Mouse (Mus musculus): ENCODE measurements around the gene Cdc14a.

Gene Cdc14a

GRCm38 (mm10) chr3:116284735-116285134 lies 139.1 kb downstream of the Cdc14a start:
- H3K9me3 ChIP-seq (ENCODE audit: low read length), result no peaks in the 10 kb centered on the region
- no peaks in the 10 kb centered on the region for H3K27me3 ChIP-seq (ENCODE audit: insufficient read depth, low read length)
- H3K36me3 ChIP-seq (ENCODE audit: insufficient read depth, low read length), result no peaks in the 10 kb centered on the region
- no peak overlapping the region for H3K4me3 ChIP-seq (replicated peaks; ENCODE audit: low read length)
- TF ChIP-seq CTCF (conservative IDR thresholded peaks at IDR 0.05; ENCODE audit: low read length) (no peak), NANOG (IDR thresholded peaks at IDR 0.05; ENCODE audit: borderline replicate concordance, low read length) (no peak), POU5F1 (IDR thresholded peaks at IDR 0.05; ENCODE audit: borderline replicate concordance, low read length) (no peak)
- H3K4me1 ChIP-seq (replicated peaks; ENCODE audit: low read depth, low read length), result peaks cover 34% of the 10 kb centered on the region

GRCm38 (mm10) chr3:116283996-116284395 lies 139.8 kb downstream of the Cdc14a start:
- TF ChIP-seq NANOG (IDR thresholded peaks at IDR 0.05; ENCODE audit: borderline replicate concordance, low read length) (peak; percentile 34; the same call in 1 of the 2 replicates), CTCF (conservative IDR thresholded peaks at IDR 0.05; ENCODE audit: low read length) (no peak)
- H3K27me3 ChIP-seq (ENCODE audit: insufficient read depth, low read length), result no peaks in the 10 kb centered on the region
- H3K9me3 ChIP-seq (ENCODE audit: low read length), result no peaks in the 10 kb centered on the region
- peaks cover 34% of the 10 kb centered on the region for H3K4me1 ChIP-seq (replicated peaks; ENCODE audit: low read depth, low read length)
- no peak overlapping the region for H3K4me3 ChIP-seq (replicated peaks; ENCODE audit: low read length)
- no peaks in the 10 kb centered on the region for H3K36me3 ChIP-seq (ENCODE audit: insufficient read depth, low read length)

DNA sequence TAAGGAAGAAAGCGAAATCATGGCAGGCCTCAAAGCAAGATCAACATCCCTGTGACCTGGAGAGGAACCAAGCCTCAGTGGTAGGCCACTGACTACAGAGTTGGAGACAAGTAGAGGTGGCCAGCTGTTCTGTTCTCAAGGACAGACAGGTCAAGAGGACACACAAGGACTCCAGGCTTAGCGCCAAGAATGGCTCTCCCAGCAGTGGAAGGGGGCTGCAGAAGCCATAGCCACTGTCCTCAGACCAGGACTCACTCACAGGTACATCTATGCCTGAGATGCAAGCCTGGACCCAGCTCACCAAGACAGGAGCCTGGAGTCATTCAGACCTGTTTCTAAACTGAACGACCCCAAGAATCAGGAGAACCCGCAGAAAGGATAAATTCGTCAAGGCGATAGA lies 142.2 kb downstream of the Cdc14a start:
- no peaks in the 10 kb centered on the region for H3K9me3 ChIP-seq (ENCODE audit: low read length)
- TF ChIP-seq CTCF (conservative IDR thresholded peaks at IDR 0.05; ENCODE audit: low read length) (no peak), NANOG (IDR thresholded peaks at IDR 0.05; ENCODE audit: borderline replicate concordance, low read length) (no peak), POU5F1 (IDR thresholded peaks at IDR 0.05; ENCODE audit: borderline replicate concordance, low read length) (no peak)

GRCm38 (mm10) chr3:116277146-116277545 lies 146.7 kb downstream of the Cdc14a start:
- H3K9me3 ChIP-seq (ENCODE audit: low read length), result no peaks in the 10 kb centered on the region
- H3K27me3 ChIP-seq (ENCODE audit: insufficient read depth, low read length), result no peaks in the 10 kb centered on the region
- peaks cover 10% of the 10 kb centered on the region for H3K4me1 ChIP-seq (replicated peaks; ENCODE audit: low read depth, low read length)
- no peak for TF ChIP-seq NANOG (IDR thresholded peaks at IDR 0.05; ENCODE audit: borderline replicate concordance, low read length)
- TF ChIP-seq POU5F1 (IDR thresholded peaks at IDR 0.05; ENCODE audit: borderline replicate concordance, low read length), result no peak
- TF ChIP-seq CTCF (conservative IDR thresholded peaks at IDR 0.05; ENCODE audit: low read length), result no peak
- H3K4me3 ChIP-seq (replicated peaks; ENCODE audit: low read length), result no peak overlapping the region
- no peaks in the 10 kb centered on the region for H3K36me3 ChIP-seq (ENCODE audit: insufficient read depth, low read length)

More for the DNA sequence above, 142.2 kb downstream of the Cdc14a start:
- H3K27me3 ChIP-seq (ENCODE audit: insufficient read depth, low read length), result no peaks in the 10 kb centered on the region
- no peak overlapping the region for H3K4me3 ChIP-seq (replicated peaks; ENCODE audit: low read length)
- H3K4me1 ChIP-seq (replicated peaks; ENCODE audit: low read depth, low read length), result peaks cover 34% of the 10 kb centered on the region
- H3K36me3 ChIP-seq (ENCODE audit: insufficient read depth, low read length), result no peaks in the 10 kb centered on the region

DNA sequence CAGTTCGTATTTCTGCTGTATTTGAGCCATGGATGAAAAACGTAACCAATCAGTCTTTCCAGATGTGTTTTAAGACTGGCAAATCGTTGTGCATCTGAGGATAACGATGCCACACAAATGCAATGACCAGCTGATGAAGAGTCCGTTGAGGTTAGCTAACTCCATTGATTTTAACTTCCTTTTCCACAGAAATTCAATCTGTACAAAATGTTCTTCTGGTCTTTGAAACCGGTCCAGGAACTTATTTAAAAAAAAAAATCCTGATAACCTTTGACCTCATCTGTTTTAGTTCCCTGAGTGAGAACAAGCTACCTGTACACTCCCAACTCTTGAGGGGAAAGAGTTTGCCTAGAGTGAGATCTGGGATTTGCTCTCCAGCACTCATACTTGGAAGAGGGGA lies 152.2 kb downstream of the Cdc14a start:
- H3K4me3 ChIP-seq (replicated peaks; ENCODE audit: low read length), result no peak overlapping the region
- H3K4me1 ChIP-seq (replicated peaks; ENCODE audit: low read depth, low read length), result 0 out of 2 replicates have a peak, but pooled peaks cover 2% of the 10 kb centered on the region
- no peaks in the 10 kb centered on the region for H3K9me3 ChIP-seq (ENCODE audit: low read length)
- H3K27me3 ChIP-seq (ENCODE audit: insufficient read depth, low read length), result no peaks in the 10 kb centered on the region
- no peaks in the 10 kb centered on the region for H3K36me3 ChIP-seq (ENCODE audit: insufficient read depth, low read length)
- TF ChIP-seq NANOG (IDR thresholded peaks at IDR 0.05; ENCODE audit: borderline replicate concordance, low read length), result no peak
- TF ChIP-seq POU5F1 (IDR thresholded peaks at IDR 0.05; ENCODE audit: borderline replicate concordance, low read length), result no peak
- no peak for TF ChIP-seq CTCF (conservative IDR thresholded peaks at IDR 0.05; ENCODE audit: low read length)

DNA sequence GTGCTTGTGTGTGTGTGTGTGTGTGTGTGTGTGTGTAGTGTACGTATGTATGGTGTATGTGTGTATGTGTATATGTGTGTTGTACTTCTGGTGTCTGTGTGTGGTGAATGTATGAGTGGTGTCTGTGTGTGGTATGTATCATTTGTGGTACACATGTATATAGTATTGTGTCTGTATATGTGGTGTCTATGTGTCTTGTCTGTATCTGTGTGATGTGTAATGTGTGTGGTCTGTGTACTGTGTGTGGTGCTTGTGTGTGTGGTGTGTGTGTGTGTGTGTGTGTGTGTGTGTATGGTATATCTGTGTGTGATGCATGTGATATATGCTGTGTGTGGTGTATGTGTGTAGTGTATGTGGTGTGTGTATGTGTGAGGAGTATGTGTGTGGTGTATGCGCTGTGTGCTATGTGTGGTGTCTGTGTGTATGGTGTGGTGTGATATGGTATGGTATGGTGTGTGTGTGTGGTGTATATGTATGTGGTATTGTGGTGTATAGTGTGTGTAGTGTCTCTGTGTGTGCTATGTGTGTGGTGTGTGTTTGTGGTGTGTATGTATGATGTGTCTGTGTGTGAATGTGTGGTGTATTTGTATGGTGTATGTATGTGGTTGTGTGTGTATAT lies 156.7 kb downstream of the Cdc14a start:
- no peak overlapping the region for H3K4me3 ChIP-seq (replicated peaks; ENCODE audit: low read length)
- no peaks in the 10 kb centered on the region for H3K36me3 ChIP-seq (ENCODE audit: insufficient read depth, low read length)
- H3K9me3 ChIP-seq (ENCODE audit: low read length), result no peaks in the 10 kb centered on the region
- TF ChIP-seq NANOG (IDR thresholded peaks at IDR 0.05; ENCODE audit: borderline replicate concordance, low read length), result no peak
- no peak for TF ChIP-seq CTCF (conservative IDR thresholded peaks at IDR 0.05; ENCODE audit: low read length)
- no peak for TF ChIP-seq POU5F1 (IDR thresholded peaks at IDR 0.05; ENCODE audit: borderline replicate concordance, low read length)
- H3K27me3 ChIP-seq (ENCODE audit: insufficient read depth, low read length), result no peaks in the 10 kb centered on the region
- H3K4me1 ChIP-seq (replicated peaks; ENCODE audit: low read depth, low read length), result no peaks in the 10 kb centered on the region

DNA sequence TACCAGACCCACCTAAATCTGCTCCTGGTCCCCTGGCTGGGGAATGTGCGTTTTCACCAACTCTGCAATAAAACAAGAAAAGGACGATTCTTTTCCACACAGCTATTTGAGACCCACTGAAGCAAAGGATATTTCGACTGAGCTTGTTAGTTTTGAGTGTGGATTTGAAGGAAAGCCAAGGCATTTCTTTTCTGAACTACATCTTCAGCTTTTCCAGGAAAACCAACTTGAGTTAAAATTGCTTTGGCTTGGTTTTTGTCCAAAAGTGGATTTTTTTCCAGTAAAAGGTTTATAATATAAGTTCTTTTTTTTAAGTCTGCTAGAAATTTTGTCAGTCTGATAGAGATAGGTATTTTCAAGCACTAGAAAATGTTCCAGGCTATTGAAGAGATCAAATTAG lies 157.5 kb downstream of the Cdc14a start:
- TF ChIP-seq POU5F1 (IDR thresholded peaks at IDR 0.05; ENCODE audit: borderline replicate concordance, low read length), result no peak
- no peaks in the 10 kb centered on the region for H3K36me3 ChIP-seq (ENCODE audit: insufficient read depth, low read length)
- no peaks in the 10 kb centered on the region for H3K9me3 ChIP-seq (ENCODE audit: low read length)
- H3K4me1 ChIP-seq (replicated peaks; ENCODE audit: low read depth, low read length), result no peaks in the 10 kb centered on the region
- no peak overlapping the region for H3K4me3 ChIP-seq (replicated peaks; ENCODE audit: low read length)
- no peaks in the 10 kb centered on the region for H3K27me3 ChIP-seq (ENCODE audit: insufficient read depth, low read length)

DNA sequence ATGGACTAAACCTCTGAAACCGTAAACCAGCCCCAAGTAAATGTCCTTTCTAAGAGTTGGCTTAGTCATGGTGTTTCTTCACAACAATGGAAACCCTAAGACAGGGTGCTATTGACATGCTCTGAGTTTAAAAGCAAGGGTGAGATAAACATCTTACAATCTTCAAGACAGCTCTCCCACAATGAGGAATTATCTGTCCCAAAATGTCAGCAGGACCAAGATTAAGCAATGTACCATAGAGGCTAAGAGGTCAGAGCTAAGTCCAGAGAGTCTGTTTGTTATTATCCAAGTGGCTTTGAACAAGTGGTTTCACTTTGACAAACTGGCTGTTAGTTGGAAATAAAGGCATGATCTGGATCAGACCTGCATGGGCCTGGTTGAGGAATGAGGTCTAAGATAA lies 159.9 kb downstream of the Cdc14a start:
- Histone ChIP-seq H3K27me3 (ENCODE audit: insufficient read depth, low read length) (no peaks in the 10 kb centered on the region), H3K36me3 (ENCODE audit: insufficient read depth, low read length) (no peaks in the 10 kb centered on the region), H3K4me1 (replicated peaks; ENCODE audit: low read depth, low read length) (no peaks in the 10 kb centered on the region), H3K9me3 (ENCODE audit: low read length) (no peaks in the 10 kb centered on the region), H3K4me3 (replicated peaks; ENCODE audit: low read length) (no peak overlapping the region)
- TF ChIP-seq CTCF (conservative IDR thresholded peaks at IDR 0.05; ENCODE audit: low read length), result no peak
- no peak for TF ChIP-seq NANOG (IDR thresholded peaks at IDR 0.05; ENCODE audit: borderline replicate concordance, low read length)
- TF ChIP-seq POU5F1 (IDR thresholded peaks at IDR 0.05; ENCODE audit: borderline replicate concordance, low read length), result no peak

GRCm38 (mm10) chr3:116263061-116263460 lies 160.8 kb downstream of the Cdc14a start:
- TF ChIP-seq CTCF (conservative IDR thresholded peaks at IDR 0.05; ENCODE audit: low read length) (no peak), POU5F1 (IDR thresholded peaks at IDR 0.05; ENCODE audit: borderline replicate concordance, low read length) (no peak), NANOG (IDR thresholded peaks at IDR 0.05; ENCODE audit: borderline replicate concordance, low read length) (no peak)
- H3K4me1 ChIP-seq (replicated peaks; ENCODE audit: low read depth, low read length), result no peaks in the 10 kb centered on the region
- H3K4me3 ChIP-seq (replicated peaks; ENCODE audit: low read length), result no peak overlapping the region
- no peaks in the 10 kb centered on the region for H3K36me3 ChIP-seq (ENCODE audit: insufficient read depth, low read length)
- no peaks in the 10 kb centered on the region for H3K27me3 ChIP-seq (ENCODE audit: insufficient read depth, low read length)
- H3K9me3 ChIP-seq (ENCODE audit: low read length), result no peaks in the 10 kb centered on the region

All from E14TG2a.4 (cell line).